Mouse (Mus musculus) lung, postnatal 0 days (tissue): ENCODE data around the gene Ifng.

ENCODE experiments used
- CTCF ChIP-seq: IDR thresholded peaks from 2 replicates; pipeline ENCODE4 v1.5.1; 2016; ENCODE audit warnings: antibody characterized with exemption, mild to moderate bottlenecking
- EP300 ChIP-seq: IDR thresholded peaks from 2 replicates; pipeline ENCODE4 v1.6.1; 2016; ENCODE audit warnings: antibody characterized with exemption, mild to moderate bottlenecking, control low read depth

DNA sequence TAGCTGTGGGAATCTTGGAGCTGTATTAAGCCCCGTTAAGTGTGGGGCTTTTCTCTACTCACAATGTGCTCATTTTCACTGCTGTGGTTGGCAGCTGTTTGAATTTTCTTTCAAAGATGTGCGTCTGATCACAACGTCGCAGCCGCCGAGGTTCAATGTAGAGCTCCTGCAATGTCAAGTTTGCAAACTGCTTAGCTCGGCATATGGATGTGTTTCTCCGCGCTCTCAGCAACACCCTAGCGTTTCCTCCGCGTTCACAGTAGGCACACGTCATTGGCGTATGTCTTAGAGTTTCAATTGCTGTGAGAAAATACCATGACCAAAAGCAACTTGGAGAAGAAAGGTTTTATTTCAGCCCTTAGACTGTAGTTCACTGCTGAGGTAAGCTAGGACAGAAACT is 5.1 kb downstream of the Ifng start:
- TF ChIP-seq CTCF (no peak), EP300 (no peak)
